9 mouse cellular contexts compared by ENCODE assay signal in the genomic region with DNA sequence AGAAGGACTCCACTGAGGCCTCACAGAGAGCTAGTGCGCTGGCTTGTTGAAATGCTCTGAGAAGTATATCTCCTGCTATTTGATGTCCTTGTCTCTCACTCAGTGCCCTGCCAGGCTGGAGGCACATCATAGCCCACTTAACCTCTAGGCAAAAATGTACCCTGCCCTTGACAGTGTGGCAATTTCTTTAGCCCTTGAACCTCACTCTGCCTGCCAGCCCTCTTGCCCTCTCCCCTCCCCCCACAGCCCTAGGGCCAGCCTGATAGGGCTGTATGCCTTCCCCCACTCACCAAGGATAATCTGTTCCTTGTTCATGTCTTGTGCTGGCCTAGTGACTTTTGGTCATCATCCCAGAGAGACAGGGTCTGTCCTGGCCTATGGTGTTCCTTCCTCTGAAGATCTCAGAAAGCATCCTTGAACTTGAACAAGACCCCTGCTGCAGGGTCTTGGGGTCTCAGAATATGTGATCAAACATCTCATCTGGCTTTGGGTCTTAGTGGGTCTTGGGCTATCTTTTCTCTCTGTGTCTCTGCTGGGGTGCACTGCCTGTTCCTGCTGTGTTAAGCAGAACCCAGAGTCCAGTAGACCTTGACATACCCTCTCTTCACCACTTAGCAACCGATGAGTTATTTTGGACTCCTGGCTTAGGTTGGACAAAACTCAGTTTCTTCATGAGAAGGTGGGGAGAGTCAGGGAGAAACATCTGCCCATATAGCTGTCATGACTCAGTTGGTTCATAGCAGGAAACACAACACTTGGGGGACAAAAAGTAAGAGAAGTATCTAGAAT. TPM values are rescaled to one million over a fixed set of nuclear protein-coding genes. Genes with fewer than 3 reads are reported as not detected.
A peak's percentile ranks its signal among the peaks of the same experiment; 100 is the strongest.
DNase-seq lines count a peak whose midpoint lies in the region; ATAC-seq lines count a peak whose summit lies in the region.
"Had no signal": no experiment of that assay in that cellular context is flagged by ENCODE, and none has a peak within 500 bp of the region (broad histone marks: within the 10 kb centered on the region; RNA-seq: fewer than 3 reads in every experiment).

No protein-coding gene starts in this region.

- no peaks in the 10 kb centered on the region for H3K27me3 ChIP-seq in hindbrain, embryonic 10.5 days (ENCODE audit: insufficient read depth, poor library complexity, severe bottlenecking)
- H3K27me3 ChIP-seq in liver, embryonic 11.5 days (replicated peaks; ENCODE audit: control insufficient read depth, insufficient read depth, low read length) = no peaks in the 10 kb centered on the region

- H3K27ac ChIP-seq in hindbrain, embryonic 10.5 days = peak overlapping the region; percentile 88; the same call in 1 of the 2 replicates
- H3K27ac ChIP-seq in liver, embryonic 11.5 days (ENCODE audit: low read depth, low read length) = peak overlapping the region; percentile 36; the same call in 1 of the 2 replicates

- H3K9me3 ChIP-seq in hindbrain, embryonic 10.5 days = no peaks in the 10 kb centered on the region
- peaks cover 2% of the 10 kb centered on the region; the same call in 1 of the 2 replicates for H3K9me3 ChIP-seq in liver, embryonic 11.5 days (ENCODE audit: control insufficient read depth, low read length)

- H3K4me2 ChIP-seq in liver, embryonic 11.5 days = peak overlapping the region; percentile 86

- peak overlapping the region; percentile 79 for H3K4me3 ChIP-seq in hindbrain, embryonic 10.5 days
- peak overlapping the region; percentile 80 for H3K4me3 ChIP-seq in liver, embryonic 11.5 days (ENCODE audit: low read depth, low read length)

- H3K36me3 ChIP-seq in hindbrain, embryonic 10.5 days = peaks cover 44% of the 10 kb centered on the region
- H3K36me3 ChIP-seq in liver, embryonic 11.5 days (ENCODE audit: control insufficient read depth, insufficient read depth, low read length) = peaks cover 28% of the 10 kb centered on the region

- ATAC-seq in liver, embryonic 11.5 days (replicated peaks; ENCODE audit: low FRiP score) = no peak

- peak; percentile 67 for DNase-seq in adrenal gland, adult 2 months
- no peak for DNase-seq in adrenal gland, adult 18-20 months (ENCODE audit: low spot score in 2 of 2)
- peak; percentile 50 for DNase-seq in A20 (ENCODE audit: low read depth, low spot score)
- DNase-seq in hindbrain, embryonic 10.5 days (ENCODE audit: low spot score) = no peak
- no peak for DNase-seq in liver, embryonic 11.5 days (ENCODE audit: low spot score)
- DNase-seq in urinary bladder, postnatal 4 days (ENCODE audit: low spot score in 2 of 2) = no peak
- DNase-seq in cerebellum, postnatal 4 days (ENCODE audit: low spot score in 2 of 2) = no peak
- DNase-seq in frontal cortex, postnatal 14 days (ENCODE audit: low spot score in 2 of 2) = no peak
- DNase-seq: cerebellum, adult 9-10 months had no signal

- H3K4me1 ChIP-seq in hindbrain, embryonic 10.5 days (replicated peaks) = peaks cover 25% of the 10 kb centered on the region
- peaks cover 15% of the 10 kb centered on the region for H3K4me1 ChIP-seq in liver, embryonic 11.5 days (replicated peaks; ENCODE audit: control insufficient read depth, insufficient read depth, low read length)

- WGBS in hindbrain, embryonic 10.5 days = 85% methylated on average over 2 of the region's 2 CpGs
- 94% methylated on average over 2 of the region's 2 CpGs for WGBS in liver, embryonic 11.5 days

- peak overlapping the region; percentile 73 for H3K9ac ChIP-seq in liver, embryonic 11.5 days (ENCODE audit: low read depth, low read length)

RNA-seq across cellular contexts. Expression of a gene that starts 1.4 kb away (rescaled TPM):
- 100 to 1,000 TPM in 1 of 2 experiments, 10 to 100 TPM in 1; 71.7 to 111 TPM for total RNA-seq in adrenal gland, adult 2 months (2021)
- 55.8 and 68.1 TPM in 2 replicates for polyA plus RNA-seq in adrenal gland, adult 2 months (2012; rRNA removed)
- 100 to 1,000 TPM in 1 of 2 experiments, 10 to 100 TPM in 1; 83.1 to 102 TPM for total RNA-seq in adrenal gland, adult 18-20 months (2021)
- 29.7 and 33.6 TPM in 2 replicates for polyA plus RNA-seq in hindbrain, embryonic 10.5 days (2016; fragmentation: Nextera tagmentation; extraction: Ambion mirVana)
- 19.7 and 21.2 TPM in 2 replicates for polyA plus RNA-seq in liver, embryonic 11.5 days (2014; fragmentation: Nextera tagmentation; extraction: Ambion mirVana)

RNA-seq across cellular contexts. Expression of a gene that starts 6.3 kb away (rescaled TPM):
- 10 to 100 TPM; 74.8 to 80.1 TPM for total RNA-seq in adrenal gland, adult 2 months (2021)
- polyA plus RNA-seq in adrenal gland, adult 2 months (2012; rRNA removed) = 270 and 325 TPM in 2 replicates
- total RNA-seq in adrenal gland, adult 18-20 months (2021) = 10 to 100 TPM; 88.6 to 92.1 TPM
- 80.5 and 89.3 TPM in 2 replicates for polyA plus RNA-seq in hindbrain, embryonic 10.5 days (2016; fragmentation: Nextera tagmentation; extraction: Ambion mirVana)
- polyA plus RNA-seq in liver, embryonic 11.5 days (2014; fragmentation: Nextera tagmentation; extraction: Ambion mirVana) = 44.0 and 48.9 TPM in 2 replicates

RNA-seq across cellular contexts. Expression of a gene that starts 26.6 kb away (rescaled TPM):
- total RNA-seq in adrenal gland, adult 2 months (2021) = 10 to 100 TPM; 16.5 to 21.9 TPM
- polyA plus RNA-seq in adrenal gland, adult 2 months (2012; rRNA removed) = 70.6 and 82.0 TPM in 2 replicates
- total RNA-seq in adrenal gland, adult 18-20 months (2021) = 10 to 100 TPM; 13.2 to 15.2 TPM
- polyA plus RNA-seq in hindbrain, embryonic 10.5 days (2016; fragmentation: Nextera tagmentation; extraction: Ambion mirVana) = 52.9 and 55.6 TPM in 2 replicates
- polyA plus RNA-seq in liver, embryonic 11.5 days (2014; fragmentation: Nextera tagmentation; extraction: Ambion mirVana) = 37.6 and 39.9 TPM in 2 replicates

RNA-seq across cellular contexts. Expression of a gene that starts 50.1 kb away (rescaled TPM):
- total RNA-seq in adrenal gland, adult 2 months (2021) = 100 to 1,000 TPM; 216 to 274 TPM
- 326 and 448 TPM in 2 replicates for polyA plus RNA-seq in adrenal gland, adult 2 months (2012; rRNA removed)
- total RNA-seq in adrenal gland, adult 18-20 months (2021) = 100 to 1,000 TPM; 175 to 243 TPM
- 22.4 and 26.7 TPM in 2 replicates for polyA plus RNA-seq in hindbrain, embryonic 10.5 days (2016; fragmentation: Nextera tagmentation; extraction: Ambion mirVana)
- 26.1 and 38.3 TPM in 2 replicates for polyA plus RNA-seq in liver, embryonic 11.5 days (2014; fragmentation: Nextera tagmentation; extraction: Ambion mirVana)

RNA-seq across cellular contexts. Expression of a gene that starts 50.4 kb away (rescaled TPM):
- total RNA-seq in adrenal gland, adult 2 months (2021) = 100 to 1,000 TPM; 124 to 147 TPM
- 235 and 242 TPM in 2 replicates for polyA plus RNA-seq in adrenal gland, adult 2 months (2012; rRNA removed)
- total RNA-seq in adrenal gland, adult 18-20 months (2021) = 100 to 1,000 TPM; 134 to 138 TPM
- polyA plus RNA-seq in hindbrain, embryonic 10.5 days (2016; fragmentation: Nextera tagmentation; extraction: Ambion mirVana) = 149 and 151 TPM in 2 replicates
- 124 and 135 TPM in 2 replicates for polyA plus RNA-seq in liver, embryonic 11.5 days (2014; fragmentation: Nextera tagmentation; extraction: Ambion mirVana)

Comparison
In these comparisons a context has a peak if more than half of its experiments do, and no peak if none do; other contexts are left out.
1. DNase-seq: peak in adrenal gland, adult 2 months (single experiment) and A20 (single experiment); none in adrenal gland, adult 18-20 months (0 of 2), hindbrain, embryonic 10.5 days (single experiment), liver, embryonic 11.5 days (single experiment), urinary bladder, postnatal 4 days (0 of 2), cerebellum, postnatal 4 days (0 of 2) and frontal cortex, postnatal 14 days (0 of 2).